Mouse (Mus musculus): ENCODE data around the gene Sar1a. TPM values are rescaled to one million over a fixed set of nuclear protein-coding genes. Genes with fewer than 3 reads are reported as not detected.

The Sar1a gene
- polyA plus RNA-seq, 1 experiment from 2014 or later, result 232 TPM

- no peak overlapping the region for H3K4me2 ChIP-seq (ENCODE audit: low read depth, low read length)
- H3K9me3 ChIP-seq (replicated peaks; ENCODE audit: control insufficient read depth, low read length), result no peaks in the 10 kb centered on the region
- H3K27me3 ChIP-seq (ENCODE audit: control insufficient read depth, insufficient read depth, low read length), result no peaks in the 10 kb centered on the region
- peak; percentile 78; the same call in 1 of the 2 replicates for ATAC-seq (ENCODE audit: insufficient read depth, low FRiP score)
- no peak overlapping the region; the same call in 1 of the 2 replicates for H3K27ac ChIP-seq (ENCODE audit: low read length)
- no peak overlapping the region for H3K9ac ChIP-seq (ENCODE audit: low read length)
- H3K4me1 ChIP-seq (ENCODE audit: control insufficient read depth, insufficient read depth, low read length), result no peaks in the 10 kb centered on the region
- no peak overlapping the region for H3K4me3 ChIP-seq (replicated peaks; ENCODE audit: low read length)
- peaks cover 13% of the 10 kb centered on the region for H3K36me3 ChIP-seq (ENCODE audit: control insufficient read depth, insufficient read depth, low read length)
Measured at GRCm38 (mm10) chr10:61669896-61670295, 10.2 kb upstream of the Sar1a start.

GRCm38 (mm10) chr10:61670758-61671157 lies 9.3 kb upstream of the Sar1a start:
- H3K27me3 ChIP-seq (ENCODE audit: control insufficient read depth, insufficient read depth, low read length), result no peaks in the 10 kb centered on the region
- H3K9ac ChIP-seq (ENCODE audit: low read length), result no peak overlapping the region
- H3K4me1 ChIP-seq (ENCODE audit: control insufficient read depth, insufficient read depth, low read length), result no peaks in the 10 kb centered on the region
- WGBS, result 95% methylated on average over 3 of the region's 3 CpGs
- H3K27ac ChIP-seq (ENCODE audit: low read length), result no peak overlapping the region
- no peak overlapping the region for H3K4me3 ChIP-seq (replicated peaks; ENCODE audit: low read length)
- no peak for ATAC-seq (ENCODE audit: insufficient read depth, low FRiP score)
- no peak overlapping the region for H3K4me2 ChIP-seq (ENCODE audit: low read depth, low read length)
- H3K36me3 ChIP-seq (ENCODE audit: control insufficient read depth, insufficient read depth, low read length), result peaks cover 13% of the 10 kb centered on the region
- H3K9me3 ChIP-seq (replicated peaks; ENCODE audit: control insufficient read depth, low read length), result no peaks in the 10 kb centered on the region

GRCm38 (mm10) chr10:61675935-61676334 lies 4.2 kb upstream of the Sar1a start:
- WGBS, result 72% methylated on average over 3 of the region's 3 CpGs
- no peaks in the 10 kb centered on the region for H3K9me3 ChIP-seq (replicated peaks; ENCODE audit: control insufficient read depth, low read length)
- H3K36me3 ChIP-seq (ENCODE audit: control insufficient read depth, insufficient read depth, low read length), result 0 out of 2 replicates have a peak, but pooled peaks cover under 1% of the 10 kb centered on the region
- H3K27me3 ChIP-seq (ENCODE audit: control insufficient read depth, insufficient read depth, low read length), result no peaks in the 10 kb centered on the region
- H3K4me2 ChIP-seq (ENCODE audit: low read depth, low read length), result no peak overlapping the region
- no peak overlapping the region for H3K9ac ChIP-seq (ENCODE audit: low read length)
- H3K27ac ChIP-seq (ENCODE audit: low read length), result no peak overlapping the region
- no peak for ATAC-seq (ENCODE audit: insufficient read depth, low FRiP score)
- no peak overlapping the region for H3K4me3 ChIP-seq (replicated peaks; ENCODE audit: low read length)
- peaks cover 2% of the 10 kb centered on the region; the same call in 1 of the 2 replicates for H3K4me1 ChIP-seq (ENCODE audit: control insufficient read depth, insufficient read depth, low read length)

- peak overlapping the region; percentile 91 for H3K27ac ChIP-seq (ENCODE audit: low read length)
- WGBS, result 29% methylated on average over 9 of the region's 9 CpGs
- peak overlapping the region; percentile 94 for H3K4me3 ChIP-seq (replicated peaks; ENCODE audit: low read length)
- ATAC-seq (ENCODE audit: insufficient read depth, low FRiP score), result no peak
- H3K4me1 ChIP-seq (ENCODE audit: control insufficient read depth, insufficient read depth, low read length), result peaks cover 11% of the 10 kb centered on the region
- H3K27me3 ChIP-seq (ENCODE audit: control insufficient read depth, insufficient read depth, low read length), result no peaks in the 10 kb centered on the region
- H3K9me3 ChIP-seq (replicated peaks; ENCODE audit: control insufficient read depth, low read length), result no peaks in the 10 kb centered on the region
- H3K9ac ChIP-seq (ENCODE audit: low read length), result peak overlapping the region; percentile 84
- peak overlapping the region; percentile 71 for H3K4me2 ChIP-seq (ENCODE audit: low read depth, low read length)
- H3K36me3 ChIP-seq (ENCODE audit: control insufficient read depth, insufficient read depth, low read length), result no peaks in the 10 kb centered on the region
Measured at GRCm38 (mm10) chr10:61679545-61679944, 554 bp upstream of the Sar1a start.

- no peak for ATAC-seq (ENCODE audit: insufficient read depth, low FRiP score)
- WGBS, result 80% methylated on average over 8 of the region's 8 CpGs
- Histone ChIP-seq H3K36me3 (ENCODE audit: control insufficient read depth, insufficient read depth, low read length) (peaks cover 21% of the 10 kb centered on the region; the same call in 1 of the 2 replicates), H3K27me3 (ENCODE audit: control insufficient read depth, insufficient read depth, low read length) (no peaks in the 10 kb centered on the region), H3K4me2 (ENCODE audit: low read depth, low read length) (no peak overlapping the region), H3K27ac (ENCODE audit: low read length) (no peak overlapping the region), H3K4me3 (replicated peaks; ENCODE audit: low read length) (no peak overlapping the region), H3K4me1 (ENCODE audit: control insufficient read depth, insufficient read depth, low read length) (no peaks in the 10 kb centered on the region), H3K9me3 (replicated peaks; ENCODE audit: control insufficient read depth, low read length) (no peaks in the 10 kb centered on the region), H3K9ac (ENCODE audit: low read length) (no peak overlapping the region)
Measured at GRCm38 (mm10) chr10:61689405-61689804, 9.3 kb downstream of the Sar1a start.

GRCm38 (mm10) chr10:61693563-61693962 lies 13.5 kb downstream of the Sar1a start:
- H3K9me3 ChIP-seq (replicated peaks; ENCODE audit: control insufficient read depth, low read length), result no peaks in the 10 kb centered on the region
- no peak overlapping the region for H3K4me2 ChIP-seq (ENCODE audit: low read depth, low read length)
- H3K4me3 ChIP-seq (replicated peaks; ENCODE audit: low read length), result no peak overlapping the region
- peaks cover 15% of the 10 kb centered on the region for H3K4me1 ChIP-seq (ENCODE audit: control insufficient read depth, insufficient read depth, low read length)
- H3K27ac ChIP-seq (ENCODE audit: low read length), result no peak overlapping the region
- ATAC-seq (ENCODE audit: insufficient read depth, low FRiP score), result no peak
- no peak overlapping the region for H3K9ac ChIP-seq (ENCODE audit: low read length)
- no peaks in the 10 kb centered on the region for H3K27me3 ChIP-seq (ENCODE audit: control insufficient read depth, insufficient read depth, low read length)
- peaks cover 6% of the 10 kb centered on the region; the same call in 1 of the 2 replicates for H3K36me3 ChIP-seq (ENCODE audit: control insufficient read depth, insufficient read depth, low read length)
- 74% methylated on average over 4 of the region's 4 CpGs for WGBS

GRCm38 (mm10) chr10:61694870-61695670 lies 15.0 kb downstream of the Sar1a start, which contains the start of gene Tysnd1:
Gene Tysnd1 (plus strand): TSS chr10:61695514.
- peaks cover 2% of the 10 kb centered on the region; the same call in 1 of the 2 replicates for H3K36me3 ChIP-seq (ENCODE audit: control insufficient read depth, insufficient read depth, low read length)
- H3K4me2 ChIP-seq (ENCODE audit: low read depth, low read length), result peak within 1 kb of the TSS; percentile 100
- H3K4me3 ChIP-seq (replicated peaks; ENCODE audit: low read length), result peak within 1 kb of the TSS; percentile 89
- peak within 1 kb of the TSS; percentile 59 for H3K27ac ChIP-seq (ENCODE audit: low read length)
- WGBS, result under 1% methylated on average over 42 of the region's 42 CpGs
- no peaks in the 10 kb centered on the region for H3K27me3 ChIP-seq (ENCODE audit: control insufficient read depth, insufficient read depth, low read length)
- ATAC-seq (ENCODE audit: insufficient read depth, low FRiP score), result peak; percentile 96
- peak within 1 kb of the TSS; percentile 83 for H3K9ac ChIP-seq (ENCODE audit: low read length)
- peaks cover 15% of the 10 kb centered on the region for H3K4me1 ChIP-seq (ENCODE audit: control insufficient read depth, insufficient read depth, low read length)
- no peaks in the 10 kb centered on the region for H3K9me3 ChIP-seq (replicated peaks; ENCODE audit: control insufficient read depth, low read length)

GRCm38 (mm10) chr10:61695703-61696559 lies 15.8 kb downstream of the Sar1a start:
- Histone ChIP-seq H3K4me1 (ENCODE audit: control insufficient read depth, insufficient read depth, low read length) (peaks cover 15% of the 10 kb centered on the region), H3K27me3 (ENCODE audit: control insufficient read depth, insufficient read depth, low read length) (no peaks in the 10 kb centered on the region), H3K9ac (ENCODE audit: low read length) (peak overlapping the region; percentile 83), H3K4me3 (replicated peaks; ENCODE audit: low read length) (peak overlapping the region; percentile 89), H3K4me2 (ENCODE audit: low read depth, low read length) (peak overlapping the region; percentile 100), H3K36me3 (ENCODE audit: control insufficient read depth, insufficient read depth, low read length) (peaks cover 5% of the 10 kb centered on the region; the same call in 1 of the 2 replicates), H3K9me3 (replicated peaks; ENCODE audit: control insufficient read depth, low read length) (no peaks in the 10 kb centered on the region), H3K27ac (ENCODE audit: low read length) (0 out of 2 replicates have a peak overlapping the region, but pooled peaks have one; percentile 30)
- ATAC-seq (ENCODE audit: insufficient read depth, low FRiP score), result peak; percentile 49
- WGBS, result under 1% methylated on average over 111 of the region's 111 CpGs

- H3K4me3 ChIP-seq (replicated peaks; ENCODE audit: low read length), result peak overlapping the region; percentile 89
- peaks cover 2% of the 10 kb centered on the region; the same call in 1 of the 2 replicates for H3K36me3 ChIP-seq (ENCODE audit: control insufficient read depth, insufficient read depth, low read length)
- 9% methylated on average over 19 of the region's 19 CpGs for WGBS
- H3K9me3 ChIP-seq (replicated peaks; ENCODE audit: control insufficient read depth, low read length), result no peaks in the 10 kb centered on the region
- peak overlapping the region; percentile 83 for H3K9ac ChIP-seq (ENCODE audit: low read length)
- peaks cover 15% of the 10 kb centered on the region for H3K4me1 ChIP-seq (ENCODE audit: control insufficient read depth, insufficient read depth, low read length)
- H3K27me3 ChIP-seq (ENCODE audit: control insufficient read depth, insufficient read depth, low read length), result no peaks in the 10 kb centered on the region
- H3K27ac ChIP-seq (ENCODE audit: low read length), result no peak overlapping the region
- ATAC-seq (ENCODE audit: insufficient read depth, low FRiP score), result no peak
- peak overlapping the region; percentile 100 for H3K4me2 ChIP-seq (ENCODE audit: low read depth, low read length)
Measured at GRCm38 (mm10) chr10:61696560-61696823, 16.4 kb downstream of the Sar1a start.

All from stomach, embryonic 16.5 days (tissue).